Mouse (Mus musculus) liver, adult 2 months (tissue): ENCODE data around the gene Glb1.

ENCODE experiments used
- CTCF ChIP-seq: fragments of 200-500 bp; IDR thresholded peaks from 2 replicates; pipeline ENCODE4 v1.5.1; 2011; ENCODE audit warnings: low read depth, low read length, control low read depth
- POLR2A ChIP-seq: fragments of 200-500 bp; IDR thresholded peaks from 2 replicates; pipeline ENCODE4 v1.6.1; 2011; ENCODE audit warnings: low read length, control low read depth; ENCODE audit not compliant: insufficient read depth; ENCODE audit errors: extremely low read depth

GRCm38 (mm10) chr9:114458436-114458835 is 57.6 kb downstream of the Glb1 start:
- no peak for TF ChIP-seq POLR2A
- no peak for TF ChIP-seq CTCF
